Mouse (Mus musculus): Measurements from ENCODE around the gene Eomes. TPM values are rescaled to one million over a fixed set of nuclear protein-coding genes. Genes with fewer than 3 reads are reported as not detected.

Eomes gene
- polyA plus RNA-seq, 1 experiment from 2014 or later, result 0.07 TPM

- Histone ChIP-seq H3K4me3 (ENCODE audit: low read depth, low read length) (no peak overlapping the region), H3K36me3 (ENCODE audit: control insufficient read depth, insufficient read depth, low read length) (no peaks in the 10 kb centered on the region), H3K27me3 (replicated peaks; ENCODE audit: control insufficient read depth, insufficient read depth, low read length) (peaks cover 37% of the 10 kb centered on the region), H3K4me2 (ENCODE audit: low read depth, low read length) (no peak overlapping the region), H3K9ac (ENCODE audit: low read depth, low read length) (no peak overlapping the region), H3K27ac (replicated peaks; ENCODE audit: low read depth, low read length) (no peak overlapping the region), H3K4me1 (ENCODE audit: control insufficient read depth, insufficient read depth, low read length) (peaks cover 7% of the 10 kb centered on the region; the same call in 1 of the 2 replicates), H3K9me3 (ENCODE audit: control insufficient read depth, low read length) (no peaks in the 10 kb centered on the region)
- no peak for DNase-seq (ENCODE audit: low spot score)
- WGBS, result 81% methylated on average over 4 of the region's 4 CpGs
- ATAC-seq (ENCODE audit: low read depth), result no peak
Measured at GRCm38 (mm10) chr9:118491195-118491594, 13.2 kb downstream of the Eomes start.

- Histone ChIP-seq H3K4me1 (ENCODE audit: control insufficient read depth, insufficient read depth, low read length) (peaks cover 7% of the 10 kb centered on the region; the same call in 1 of the 2 replicates), H3K4me3 (ENCODE audit: low read depth, low read length) (no peak overlapping the region), H3K9ac (ENCODE audit: low read depth, low read length) (no peak overlapping the region), H3K27ac (replicated peaks; ENCODE audit: low read depth, low read length) (no peak overlapping the region), H3K9me3 (ENCODE audit: control insufficient read depth, low read length) (no peaks in the 10 kb centered on the region), H3K36me3 (ENCODE audit: control insufficient read depth, insufficient read depth, low read length) (no peaks in the 10 kb centered on the region), H3K4me2 (ENCODE audit: low read depth, low read length) (no peak overlapping the region), H3K27me3 (replicated peaks; ENCODE audit: control insufficient read depth, insufficient read depth, low read length) (peaks cover 18% of the 10 kb centered on the region)
- no peak for ATAC-seq (ENCODE audit: low read depth)
- no peak for DNase-seq (ENCODE audit: low spot score)
- 88% methylated on average over 8 of the region's 8 CpGs for WGBS
Measured at GRCm38 (mm10) chr9:118492932-118493698, 15.1 kb downstream of the Eomes start.

GRCm38 (mm10) chr9:118494106-118494505 is 16.1 kb downstream of the Eomes start:
- Histone ChIP-seq H3K4me1 (ENCODE audit: control insufficient read depth, insufficient read depth, low read length) (0 out of 2 replicates have a peak, but pooled peaks cover under 1% of the 10 kb centered on the region), H3K9me3 (ENCODE audit: control insufficient read depth, low read length) (no peaks in the 10 kb centered on the region), H3K9ac (ENCODE audit: low read depth, low read length) (no peak overlapping the region), H3K4me3 (ENCODE audit: low read depth, low read length) (no peak overlapping the region), H3K36me3 (ENCODE audit: control insufficient read depth, insufficient read depth, low read length) (no peaks in the 10 kb centered on the region), H3K27ac (replicated peaks; ENCODE audit: low read depth, low read length) (no peak overlapping the region), H3K27me3 (replicated peaks; ENCODE audit: control insufficient read depth, insufficient read depth, low read length) (peaks cover 8% of the 10 kb centered on the region), H3K4me2 (ENCODE audit: low read depth, low read length) (no peak overlapping the region)
- no peak for ATAC-seq (ENCODE audit: low read depth)
- WGBS, result 84% methylated on average over 5 of the region's 5 CpGs
- DNase-seq (ENCODE audit: low spot score), result no peak

- ATAC-seq (ENCODE audit: low read depth) (no peak), DNase-seq (ENCODE audit: low spot score) (no peak)
- 85% methylated on average over 3 of the region's 3 CpGs for WGBS
- Histone ChIP-seq H3K4me1 (ENCODE audit: control insufficient read depth, insufficient read depth, low read length) (no peaks in the 10 kb centered on the region), H3K36me3 (ENCODE audit: control insufficient read depth, insufficient read depth, low read length) (no peaks in the 10 kb centered on the region), H3K27me3 (replicated peaks; ENCODE audit: control insufficient read depth, insufficient read depth, low read length) (no peaks in the 10 kb centered on the region), H3K9me3 (ENCODE audit: control insufficient read depth, low read length) (no peaks in the 10 kb centered on the region), H3K4me2 (ENCODE audit: low read depth, low read length) (no peak overlapping the region), H3K27ac (replicated peaks; ENCODE audit: low read depth, low read length) (no peak overlapping the region), H3K9ac (ENCODE audit: low read depth, low read length) (no peak overlapping the region), H3K4me3 (ENCODE audit: low read depth, low read length) (no peak overlapping the region)
Measured at GRCm38 (mm10) chr9:118495933-118496332, 17.9 kb downstream of the Eomes start.

- H3K9ac ChIP-seq (ENCODE audit: low read depth, low read length), result no peak overlapping the region
- no peaks in the 10 kb centered on the region for H3K27me3 ChIP-seq (replicated peaks; ENCODE audit: control insufficient read depth, insufficient read depth, low read length)
- no peak overlapping the region for H3K4me2 ChIP-seq (ENCODE audit: low read depth, low read length)
- H3K9me3 ChIP-seq (ENCODE audit: control insufficient read depth, low read length), result no peaks in the 10 kb centered on the region
- WGBS, result 82% methylated on average over 3 of the region's 3 CpGs
- no peaks in the 10 kb centered on the region for H3K36me3 ChIP-seq (ENCODE audit: control insufficient read depth, insufficient read depth, low read length)
- ATAC-seq (ENCODE audit: low read depth), result no peak
- no peak overlapping the region for H3K27ac ChIP-seq (replicated peaks; ENCODE audit: low read depth, low read length)
- DNase-seq (ENCODE audit: low spot score), result no peak
- H3K4me1 ChIP-seq (ENCODE audit: control insufficient read depth, insufficient read depth, low read length), result no peaks in the 10 kb centered on the region
- H3K4me3 ChIP-seq (ENCODE audit: low read depth, low read length), result no peak overlapping the region
Measured at GRCm38 (mm10) chr9:118496952-118497351, 18.9 kb downstream of the Eomes start.

GRCm38 (mm10) chr9:118498061-118498460 is 20.0 kb downstream of the Eomes start:
- no peak for ATAC-seq (ENCODE audit: low read depth)
- Histone ChIP-seq H3K27me3 (replicated peaks; ENCODE audit: control insufficient read depth, insufficient read depth, low read length) (no peaks in the 10 kb centered on the region), H3K4me3 (ENCODE audit: low read depth, low read length) (no peak overlapping the region), H3K27ac (replicated peaks; ENCODE audit: low read depth, low read length) (no peak overlapping the region), H3K9ac (ENCODE audit: low read depth, low read length) (no peak overlapping the region), H3K4me2 (ENCODE audit: low read depth, low read length) (no peak overlapping the region), H3K4me1 (ENCODE audit: control insufficient read depth, insufficient read depth, low read length) (no peaks in the 10 kb centered on the region), H3K36me3 (ENCODE audit: control insufficient read depth, insufficient read depth, low read length) (no peaks in the 10 kb centered on the region), H3K9me3 (ENCODE audit: control insufficient read depth, low read length) (no peaks in the 10 kb centered on the region)
- DNase-seq (ENCODE audit: low spot score), result no peak
- WGBS, result 63% methylated on average over 7 of the region's 7 CpGs

GRCm38 (mm10) chr9:118500963-118501362 is 23.0 kb downstream of the Eomes start:
- 70% methylated on average over 6 of the region's 6 CpGs for WGBS
- no peak overlapping the region for H3K4me3 ChIP-seq (ENCODE audit: low read depth, low read length)
- no peak for ATAC-seq (ENCODE audit: low read depth)

GRCm38 (mm10) chr9:118504656-118505055 is 26.6 kb downstream of the Eomes start:
- no peak overlapping the region for H3K4me3 ChIP-seq (ENCODE audit: low read depth, low read length)
- no peak overlapping the region for H3K4me2 ChIP-seq (ENCODE audit: low read depth, low read length)
- H3K27me3 ChIP-seq (replicated peaks; ENCODE audit: control insufficient read depth, insufficient read depth, low read length), result no peaks in the 10 kb centered on the region
- no peak for DNase-seq (ENCODE audit: low spot score)
- ATAC-seq (ENCODE audit: low read depth), result no peak
- H3K4me1 ChIP-seq (ENCODE audit: control insufficient read depth, insufficient read depth, low read length), result peaks cover 17% of the 10 kb centered on the region; the same call in 1 of the 2 replicates
- H3K36me3 ChIP-seq (ENCODE audit: control insufficient read depth, insufficient read depth, low read length), result no peaks in the 10 kb centered on the region
- H3K27ac ChIP-seq (replicated peaks; ENCODE audit: low read depth, low read length), result no peak overlapping the region
- H3K9ac ChIP-seq (ENCODE audit: low read depth, low read length), result no peak overlapping the region
- H3K9me3 ChIP-seq (ENCODE audit: control insufficient read depth, low read length), result no peaks in the 10 kb centered on the region
- WGBS, result 81% methylated on average over 3 of the region's 3 CpGs

More at GRCm38 (mm10) chr9:118500963-118501362, 23.0 kb downstream of the Eomes start:
- H3K9me3 ChIP-seq (ENCODE audit: control insufficient read depth, low read length), result no peaks in the 10 kb centered on the region
- H3K9ac ChIP-seq (ENCODE audit: low read depth, low read length), result no peak overlapping the region
- 0 out of 2 replicates have a peak, but pooled peaks cover 2% of the 10 kb centered on the region for H3K4me1 ChIP-seq (ENCODE audit: control insufficient read depth, insufficient read depth, low read length)
- H3K27ac ChIP-seq (replicated peaks; ENCODE audit: low read depth, low read length), result no peak overlapping the region
- H3K4me2 ChIP-seq (ENCODE audit: low read depth, low read length), result no peak overlapping the region
- no peak for DNase-seq (ENCODE audit: low spot score)
- no peaks in the 10 kb centered on the region for H3K27me3 ChIP-seq (replicated peaks; ENCODE audit: control insufficient read depth, insufficient read depth, low read length)
- H3K36me3 ChIP-seq (ENCODE audit: control insufficient read depth, insufficient read depth, low read length), result no peaks in the 10 kb centered on the region

- peak; percentile 93 for DNase-seq (ENCODE audit: low spot score)
- WGBS, result under 1% methylated on average over 21 of the region's 43 CpGs
- ATAC-seq (ENCODE audit: low read depth), result peak; percentile 95
Measured at GRCm38 (mm10) chr9:118506020-118506403, 28.0 kb downstream of the Eomes start, which contains the start of gene Golga4. Golga4 (plus strand) TSS chr9:118506267.

More at GRCm38 (mm10) chr9:118506020-118506403, 28.0 kb downstream of the Eomes start, which contains the start of gene Golga4:
- Histone ChIP-seq H3K27me3 (replicated peaks; ENCODE audit: control insufficient read depth, insufficient read depth, low read length) (no peaks in the 10 kb centered on the region), H3K4me3 (ENCODE audit: low read depth, low read length) (peak within 1 kb of the TSS; percentile 97), H3K9ac (ENCODE audit: low read depth, low read length) (peak within 1 kb of the TSS; percentile 89), H3K4me1 (ENCODE audit: control insufficient read depth, insufficient read depth, low read length) (peaks cover 17% of the 10 kb centered on the region; the same call in 1 of the 2 replicates), H3K36me3 (ENCODE audit: control insufficient read depth, insufficient read depth, low read length) (no peaks in the 10 kb centered on the region), H3K9me3 (ENCODE audit: control insufficient read depth, low read length) (no peaks in the 10 kb centered on the region), H3K4me2 (ENCODE audit: low read depth, low read length) (peak within 1 kb of the TSS; percentile 99), H3K27ac (replicated peaks; ENCODE audit: low read depth, low read length) (peak within 1 kb of the TSS; percentile 68)

All from embryonic facial prominence, embryonic 14.5 days (tissue).